Mouse (Mus musculus): ENCODE results near the gene Apbb1. TPM values are rescaled to one million over a fixed set of nuclear protein-coding genes. Genes with fewer than 3 reads are reported as not detected.

The Apbb1 gene
- polyA plus RNA-seq, 1 experiment from 2014 or later, result 63.4 TPM

DNA sequence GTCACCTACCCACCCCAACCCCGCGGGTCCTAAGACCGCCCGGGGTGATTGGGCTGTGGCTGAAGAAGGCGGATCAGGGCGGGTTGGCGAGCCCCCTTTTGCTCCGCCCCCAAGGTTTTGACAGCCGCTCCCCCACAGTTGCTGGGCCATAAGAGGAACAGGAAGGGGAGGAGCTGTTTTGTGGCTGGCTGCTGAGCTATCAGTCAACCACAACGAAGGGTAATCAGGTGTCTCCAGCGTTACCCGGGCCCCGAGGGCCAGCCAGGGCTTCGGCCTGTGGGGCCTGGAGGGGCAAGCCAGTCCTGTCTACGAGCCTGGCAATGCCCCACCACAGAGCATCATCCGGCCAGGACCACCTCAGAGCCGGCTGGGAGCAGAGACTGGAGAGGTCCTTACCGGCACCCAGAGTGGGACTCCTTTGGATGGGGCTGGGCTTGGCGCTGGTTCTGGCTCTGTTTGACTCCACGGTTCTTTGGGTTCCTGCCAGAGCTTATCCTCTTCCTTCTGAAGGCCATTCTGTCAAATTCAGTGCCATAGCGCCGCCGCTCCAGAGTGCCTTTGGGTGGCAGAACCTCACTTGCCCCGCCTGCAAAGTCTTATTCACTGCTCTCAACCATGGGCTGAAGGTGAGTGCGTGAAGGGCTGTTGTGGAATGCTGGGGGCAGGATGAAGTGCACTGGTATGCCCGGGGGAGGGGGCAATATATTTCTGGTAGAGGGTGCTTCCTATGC, 27.1 kb downstream of the Apbb1 start, which contains the start of gene Smpd1:
TSS of gene Smpd1 (plus strand) at position 149 of the 731 bp plus-strand sequence.
- WGBS, result 3% methylated on average over 26 of the region's 26 CpGs
- Histone ChIP-seq H3K36me3 (peaks cover 24% of the 10 kb centered on the region), H3K9ac (peak within 1 kb of the TSS; percentile 47), H3K27ac (replicated peaks) (peak within 1 kb of the TSS; percentile 77), H3K27me3 (no peaks in the 10 kb centered on the region), H3K4me3 (replicated peaks) (peak within 1 kb of the TSS; percentile 72), H3K4me2 (replicated peaks) (peak within 1 kb of the TSS; percentile 77), H3K9me3 (replicated peaks) (no peaks in the 10 kb centered on the region), H3K4me1 (peaks cover 24% of the 10 kb centered on the region)
- peak; percentile 89 for ATAC-seq (ENCODE audit: insufficient number of reproducible peaks, low FRiP score, low TSS enrichment, low read depth)

DNA sequence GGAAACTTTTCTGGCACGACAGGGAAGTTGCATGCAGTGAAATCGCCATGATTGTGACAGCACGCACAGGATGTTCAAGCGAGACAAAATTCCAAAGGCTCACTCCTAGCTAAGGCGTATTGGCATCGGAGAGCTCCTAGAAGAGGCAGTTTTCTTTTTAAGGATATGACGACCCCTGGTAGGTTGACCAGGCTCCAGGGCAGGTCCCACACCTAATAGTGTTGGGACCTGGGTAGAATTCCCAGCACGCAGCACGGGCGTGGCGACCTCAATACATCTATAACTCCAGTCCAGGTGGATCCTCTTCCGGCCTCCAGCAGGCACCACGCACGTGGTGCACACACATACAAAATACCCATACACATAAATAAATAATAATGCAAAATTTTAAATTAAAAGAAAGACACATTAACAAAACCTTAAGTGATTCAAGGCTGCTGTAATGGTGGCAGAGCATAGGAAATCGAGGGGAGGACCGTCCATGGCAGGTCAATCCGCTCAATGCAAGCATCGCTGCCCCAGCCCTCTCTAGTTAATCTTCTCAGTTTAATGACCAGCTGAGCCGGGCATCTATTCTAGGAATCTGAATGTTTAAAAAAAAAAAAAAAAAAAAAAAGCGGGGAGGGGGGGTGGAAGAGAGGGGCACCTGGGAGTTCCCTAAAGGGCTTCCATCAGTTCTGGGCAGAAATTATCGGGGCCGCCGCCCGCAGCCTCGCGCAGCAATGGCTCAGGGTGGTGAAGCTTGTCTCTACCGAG, 27.8 kb downstream of the Apbb1 start:
- no peaks in the 10 kb centered on the region for H3K27me3 ChIP-seq
- 29% methylated on average over 27 of the region's 27 CpGs for WGBS
- no peaks in the 10 kb centered on the region for H3K9me3 ChIP-seq (replicated peaks)
- H3K4me2 ChIP-seq (replicated peaks), result peak overlapping the region; percentile 77
- ATAC-seq (ENCODE audit: insufficient number of reproducible peaks, low FRiP score, low TSS enrichment, low read depth), result no peak
- peak overlapping the region; percentile 72 for H3K4me3 ChIP-seq (replicated peaks)
- H3K36me3 ChIP-seq, result peaks cover 17% of the 10 kb centered on the region
- peak overlapping the region; percentile 47 for H3K9ac ChIP-seq
- H3K27ac ChIP-seq (replicated peaks), result peak overlapping the region; percentile 77; the same call in 1 of the 2 replicates
- H3K4me1 ChIP-seq, result peaks cover 24% of the 10 kb centered on the region

DNA sequence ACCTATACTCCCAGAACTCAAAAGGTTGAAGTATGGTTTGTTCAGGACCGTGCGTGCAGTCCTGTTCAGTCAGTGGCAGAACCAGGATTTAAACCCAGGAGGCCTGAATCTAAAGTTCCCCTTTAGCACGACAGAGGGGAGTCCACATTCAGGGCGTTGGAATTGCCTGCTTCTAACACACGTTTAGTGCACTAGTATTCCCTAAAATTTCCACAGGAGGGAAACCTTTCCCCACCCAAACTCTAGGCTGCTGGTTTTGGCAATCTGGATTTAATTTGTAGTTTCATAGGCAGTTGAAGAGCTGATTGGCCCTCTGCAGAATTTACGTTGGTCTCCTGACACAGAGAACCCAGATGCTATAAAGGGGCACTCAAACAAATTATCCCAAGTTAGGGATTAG, 32.4 kb downstream of the Apbb1 start:
- H3K9ac ChIP-seq, result no peak overlapping the region
- peak overlapping the region; percentile 70 for H3K27ac ChIP-seq (replicated peaks)
- no peaks in the 10 kb centered on the region for H3K27me3 ChIP-seq
- no peak overlapping the region for H3K4me2 ChIP-seq (replicated peaks)
- WGBS, result 31% methylated on average over 6 of the region's 6 CpGs
- no peaks in the 10 kb centered on the region for H3K36me3 ChIP-seq
- no peak overlapping the region for H3K4me3 ChIP-seq (replicated peaks)
- no peaks in the 10 kb centered on the region for H3K9me3 ChIP-seq (replicated peaks)
- ATAC-seq (ENCODE audit: insufficient number of reproducible peaks, low FRiP score, low TSS enrichment, low read depth), result peak; percentile 51; the same call in 1 of the 2 replicates
- H3K4me1 ChIP-seq, result 0 out of 2 replicates have a peak, but pooled peaks cover 7% of the 10 kb centered on the region

DNA sequence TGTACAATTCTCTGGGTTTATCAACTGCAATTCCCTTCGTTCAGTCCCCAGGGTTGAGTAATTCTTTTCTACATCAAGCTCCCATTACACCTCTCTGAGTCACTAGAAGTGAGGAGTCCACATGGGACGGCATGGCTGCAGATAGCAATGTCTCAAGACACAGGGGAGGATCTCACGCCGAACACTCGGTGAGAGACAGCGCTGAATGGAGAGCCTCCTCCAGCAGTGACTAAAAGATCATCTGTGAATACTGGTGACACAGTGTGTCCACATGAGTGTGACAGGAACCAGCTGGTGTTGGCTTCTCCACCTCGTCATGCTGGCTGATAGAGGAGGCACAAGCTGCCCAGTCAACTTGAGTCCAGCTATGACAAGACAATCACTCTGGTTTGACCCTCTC, 33.5 kb downstream of the Apbb1 start:
- H3K36me3 ChIP-seq, result no peaks in the 10 kb centered on the region
- H3K4me1 ChIP-seq, result no peaks in the 10 kb centered on the region
- no peak overlapping the region for H3K9ac ChIP-seq
- no peaks in the 10 kb centered on the region for H3K27me3 ChIP-seq
- H3K4me2 ChIP-seq (replicated peaks), result no peak overlapping the region
- no peak for ATAC-seq (ENCODE audit: insufficient number of reproducible peaks, low FRiP score, low TSS enrichment, low read depth)
- no peak overlapping the region for H3K4me3 ChIP-seq (replicated peaks)
- no peaks in the 10 kb centered on the region for H3K9me3 ChIP-seq (replicated peaks)
- 73% methylated on average over 7 of the region's 7 CpGs for WGBS
- no peak overlapping the region for H3K27ac ChIP-seq (replicated peaks)

DNA sequence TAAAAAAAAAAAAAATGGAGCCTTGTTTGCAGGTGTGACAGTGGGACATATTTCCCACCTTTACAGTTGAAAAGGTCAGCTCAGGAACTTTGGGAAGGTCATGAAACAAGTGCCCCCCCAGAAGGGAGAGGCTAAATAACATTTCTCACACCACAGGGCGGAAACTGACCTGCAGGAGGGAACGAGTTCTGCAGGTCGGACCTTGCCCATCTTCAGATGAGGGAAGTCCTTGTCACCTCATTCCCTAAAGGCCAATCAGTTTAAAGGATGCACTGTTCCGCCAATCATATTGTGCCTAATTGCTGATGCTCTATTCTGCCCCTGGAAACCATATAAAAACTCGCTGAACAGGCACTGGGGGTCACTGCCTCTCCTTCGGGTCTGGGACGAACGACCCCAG, 35.5 kb downstream of the Apbb1 start:
- WGBS, result 66% methylated on average over 8 of the region's 8 CpGs
- H3K27ac ChIP-seq (replicated peaks), result no peak overlapping the region
- no peaks in the 10 kb centered on the region for H3K36me3 ChIP-seq
- no peaks in the 10 kb centered on the region for H3K9me3 ChIP-seq (replicated peaks)
- H3K4me1 ChIP-seq, result no peaks in the 10 kb centered on the region
- H3K4me3 ChIP-seq (replicated peaks), result no peak overlapping the region
- H3K4me2 ChIP-seq (replicated peaks), result no peak overlapping the region
- H3K27me3 ChIP-seq, result no peaks in the 10 kb centered on the region
- no peak overlapping the region for H3K9ac ChIP-seq
- ATAC-seq (ENCODE audit: insufficient number of reproducible peaks, low FRiP score, low TSS enrichment, low read depth), result no peak

DNA sequence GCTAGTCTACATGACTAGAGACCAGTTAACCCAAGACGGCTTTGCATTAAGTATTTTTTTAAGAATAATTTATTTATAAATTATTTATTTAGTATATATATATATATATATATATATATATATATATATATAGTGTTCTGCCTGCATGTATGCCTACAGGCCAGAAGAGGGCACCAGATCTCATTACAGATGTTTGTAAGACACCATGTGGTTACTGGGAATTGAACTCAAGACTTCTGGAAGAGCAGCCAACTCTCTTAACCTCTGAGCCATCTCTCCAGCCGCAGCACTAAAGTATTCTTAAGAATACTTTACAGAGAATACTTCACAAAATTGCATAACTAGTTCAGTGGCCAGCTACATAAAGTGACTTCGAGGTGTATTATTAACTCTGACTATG, 47.3 kb downstream of the Apbb1 start:
- Histone ChIP-seq H3K9me3 (replicated peaks) (no peaks in the 10 kb centered on the region), H3K4me1 (no peaks in the 10 kb centered on the region), H3K4me3 (replicated peaks) (no peak overlapping the region), H3K36me3 (no peaks in the 10 kb centered on the region), H3K27ac (replicated peaks) (no peak overlapping the region), H3K27me3 (no peaks in the 10 kb centered on the region), H3K4me2 (replicated peaks) (no peak overlapping the region), H3K9ac (no peak overlapping the region)
- ATAC-seq (ENCODE audit: insufficient number of reproducible peaks, low FRiP score, low TSS enrichment, low read depth), result no peak
- 80% methylated on average over 3 of the region's 3 CpGs for WGBS

DNA sequence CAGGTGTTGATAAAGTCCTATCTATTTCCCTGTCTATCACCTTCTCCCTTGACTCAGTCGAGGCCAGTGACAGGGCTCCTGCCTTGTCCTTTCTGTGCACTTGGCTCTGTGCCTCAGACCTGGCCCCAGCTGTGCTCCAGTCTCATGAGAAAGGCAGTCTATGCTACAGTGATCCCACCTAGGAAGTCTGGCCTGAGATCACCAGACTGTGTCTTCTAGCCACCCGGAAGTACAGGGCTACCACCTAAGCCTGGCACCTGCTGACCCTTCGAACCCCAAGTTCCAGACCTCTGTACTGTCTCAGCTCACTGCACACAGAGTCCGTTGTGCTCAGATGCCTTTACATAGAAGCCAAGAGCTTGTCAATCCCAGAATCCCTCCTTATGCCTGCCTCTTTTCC, 53.4 kb downstream of the Apbb1 start:
- Histone ChIP-seq H3K9me3 (replicated peaks) (no peaks in the 10 kb centered on the region), H3K36me3 (no peaks in the 10 kb centered on the region), H3K27me3 (no peaks in the 10 kb centered on the region), H3K9ac (no peak overlapping the region), H3K4me2 (replicated peaks) (no peak overlapping the region), H3K4me3 (replicated peaks) (no peak overlapping the region), H3K4me1 (no peaks in the 10 kb centered on the region), H3K27ac (replicated peaks) (no peak overlapping the region)
- 80% methylated on average over 4 of the region's 4 CpGs for WGBS
- ATAC-seq (ENCODE audit: insufficient number of reproducible peaks, low FRiP score, low TSS enrichment, low read depth), result no peak

DNA sequence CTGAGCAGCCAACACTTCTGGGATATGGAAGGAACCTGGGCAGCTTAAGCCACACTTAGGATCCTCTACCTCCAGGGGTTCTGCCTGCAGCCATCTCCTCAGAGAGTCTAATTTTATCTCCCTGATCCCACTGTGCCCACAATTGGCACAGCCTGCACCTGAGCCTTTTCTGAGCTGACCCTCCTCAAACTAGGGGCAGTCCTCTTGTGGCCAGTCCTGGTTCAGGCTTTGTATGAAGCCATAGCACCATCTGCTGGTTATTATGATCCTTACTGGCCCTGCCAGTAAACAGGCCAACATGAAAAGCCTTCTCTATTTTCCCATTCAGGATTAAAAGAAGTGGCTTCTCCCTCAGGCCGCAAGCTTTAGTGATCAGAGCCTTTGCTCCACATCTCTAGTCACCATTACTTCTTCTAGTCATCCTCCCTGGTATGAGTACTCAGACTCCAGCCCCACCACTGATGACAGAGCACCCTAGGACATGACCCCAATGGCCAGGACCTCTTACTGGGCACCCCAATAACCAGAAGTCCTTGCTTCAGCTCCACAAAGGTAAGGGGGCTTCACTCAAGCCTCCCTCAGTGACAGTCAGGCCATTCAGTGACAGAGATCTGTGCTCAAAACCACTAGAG, 54.0 kb downstream of the Apbb1 start:
- H3K4me1 ChIP-seq, result no peaks in the 10 kb centered on the region

DNA sequence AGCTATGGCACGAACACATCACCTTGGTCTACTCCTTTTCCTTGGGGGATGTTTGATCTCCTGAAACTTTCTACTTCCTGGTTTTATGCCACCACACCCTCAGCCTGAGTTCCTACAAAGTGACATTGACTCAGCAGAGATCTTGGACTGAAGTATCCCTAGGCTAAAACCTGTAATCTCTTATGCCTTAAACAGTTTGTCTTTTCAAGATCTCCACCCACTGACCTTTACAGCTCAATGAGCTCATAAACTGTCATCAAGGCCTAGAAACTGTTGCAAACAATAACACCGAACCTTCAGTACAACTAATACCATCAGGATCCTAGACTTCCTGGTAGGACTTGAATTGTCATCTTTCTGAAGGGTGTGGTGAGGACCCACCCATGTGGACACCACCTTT, 57.2 kb downstream of the Apbb1 start:
- Histone ChIP-seq H3K4me1 (peaks cover 6% of the 10 kb centered on the region; the same call in 1 of the 2 replicates), H3K36me3 (no peaks in the 10 kb centered on the region), H3K4me2 (replicated peaks) (no peak overlapping the region), H3K27me3 (no peaks in the 10 kb centered on the region), H3K9me3 (replicated peaks) (no peaks in the 10 kb centered on the region), H3K27ac (replicated peaks) (no peak overlapping the region), H3K9ac (no peak overlapping the region), H3K4me3 (replicated peaks) (no peak overlapping the region)
- no peak for ATAC-seq (ENCODE audit: insufficient number of reproducible peaks, low FRiP score, low TSS enrichment, low read depth)
- WGBS, result 83% methylated on average over 2 of the region's 2 CpGs

More for the DNA sequence above, 54.0 kb downstream of the Apbb1 start:
- Histone ChIP-seq H3K27me3 (no peaks in the 10 kb centered on the region), H3K4me3 (replicated peaks) (no peak overlapping the region), H3K36me3 (no peaks in the 10 kb centered on the region), H3K27ac (replicated peaks) (no peak overlapping the region), H3K4me2 (replicated peaks) (no peak overlapping the region), H3K9me3 (replicated peaks) (no peaks in the 10 kb centered on the region), H3K9ac (no peak overlapping the region)
- 45% methylated on average over 1 of the region's 1 CpGs for WGBS
- no peak for ATAC-seq (ENCODE audit: insufficient number of reproducible peaks, low FRiP score, low TSS enrichment, low read depth)

DNA sequence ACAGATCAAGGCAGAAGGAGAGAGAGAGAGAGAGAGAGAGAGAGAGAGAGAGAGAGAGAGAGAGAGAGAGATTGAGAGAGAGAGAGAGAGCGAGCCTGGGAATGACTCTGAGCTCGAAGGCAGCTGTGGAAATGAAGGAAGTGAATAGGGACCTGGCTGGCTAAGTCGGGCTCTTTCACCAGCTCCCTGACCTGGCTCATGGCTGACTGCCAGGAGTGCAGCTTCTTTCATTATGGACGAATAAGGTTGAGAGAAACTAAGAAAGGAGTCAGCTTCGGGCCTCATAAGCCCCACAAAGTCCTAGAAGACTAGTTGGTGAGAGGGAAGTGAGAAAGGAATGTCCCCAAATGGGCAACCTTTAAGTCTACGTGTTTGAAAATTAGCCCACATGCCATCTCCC, 61.3 kb downstream of the Apbb1 start:
- peaks cover 8% of the 10 kb centered on the region for H3K4me1 ChIP-seq
- no peak for ATAC-seq (ENCODE audit: insufficient number of reproducible peaks, low FRiP score, low TSS enrichment, low read depth)
- 15% methylated on average over 6 of the region's 6 CpGs for WGBS
- no peaks in the 10 kb centered on the region for H3K27me3 ChIP-seq
- H3K9ac ChIP-seq, result no peak overlapping the region
- H3K27ac ChIP-seq (replicated peaks), result no peak overlapping the region
- H3K4me3 ChIP-seq (replicated peaks), result no peak overlapping the region
- no peaks in the 10 kb centered on the region for H3K36me3 ChIP-seq
- no peaks in the 10 kb centered on the region for H3K9me3 ChIP-seq (replicated peaks)
- no peak overlapping the region for H3K4me2 ChIP-seq (replicated peaks)

DNA sequence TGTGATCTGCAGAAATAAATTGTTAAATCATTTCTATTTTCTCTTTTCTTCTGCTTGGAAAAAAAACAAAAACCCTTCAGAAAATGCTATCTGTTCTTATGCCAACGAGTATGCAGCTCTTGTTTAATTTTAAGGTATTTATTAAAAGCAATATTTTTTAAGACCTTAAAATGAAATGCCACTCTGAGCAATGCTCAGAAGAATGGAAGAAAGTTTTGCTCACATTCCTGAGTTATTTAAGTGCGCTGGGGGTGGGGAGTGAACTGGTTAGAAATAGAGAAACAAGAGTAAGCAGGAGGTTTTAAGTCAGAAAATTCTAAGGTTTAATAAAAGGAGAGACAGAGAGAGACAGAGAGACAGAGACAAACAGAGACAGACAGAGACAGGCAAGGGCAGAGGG, 61.7 kb downstream of the Apbb1 start:
- Histone ChIP-seq H3K4me3 (replicated peaks) (no peak overlapping the region), H3K9ac (no peak overlapping the region), H3K9me3 (replicated peaks) (no peaks in the 10 kb centered on the region), H3K4me2 (replicated peaks) (no peak overlapping the region), H3K27me3 (no peaks in the 10 kb centered on the region), H3K36me3 (no peaks in the 10 kb centered on the region), H3K27ac (replicated peaks) (no peak overlapping the region), H3K4me1 (peaks cover 12% of the 10 kb centered on the region)
- ATAC-seq (ENCODE audit: insufficient number of reproducible peaks, low FRiP score, low TSS enrichment, low read depth), result no peak
- 54% methylated on average over 2 of the region's 2 CpGs for WGBS
